Mouse (Mus musculus) limb, embryonic 11.5 days (tissue): Measurements from ENCODE around the gene Coq2. TPM values are rescaled to one million over a fixed set of nuclear protein-coding genes. Genes with fewer than 3 reads are reported as not detected.

Source experiments
- ATAC-seq: fragments of 200-750 bp; cut with Nextera tagmentation; 2 replicates; pipeline ENCODE4 v1.8.0; 2017; ENCODE audit warnings: low read depth; ENCODE audit not compliant: insufficient number of reproducible peaks, low FRiP score, low TSS enrichment
- DNase-seq: peaks from one replicate; pipeline ENCODE4 v3.0.0-alpha.2; 2015; ENCODE audit warnings: low spot score
- H3K27ac ChIP-seq: fragments of 300-500 bp; sonication (generic); replicated peaks from 2 replicates; pipeline ENCODE4 v1.5.1; 2014; ENCODE audit warnings: low read depth, mild to moderate bottlenecking, low read length
- H3K27me3 ChIP-seq: fragments of 300-500 bp; sonication (generic); 2 replicates; pipeline ENCODE4 v1.6.1; 2014; ENCODE audit warnings: mild to moderate bottlenecking, low read length, mixed read lengths; ENCODE audit not compliant: control insufficient read depth, insufficient read depth
- H3K36me3 ChIP-seq: fragments of 300-500 bp; sonication (generic); 2 replicates; pipeline ENCODE4 v1.6.1; 2014; ENCODE audit warnings: mild to moderate bottlenecking, low read length, moderate library complexity, mixed read lengths; ENCODE audit not compliant: control insufficient read depth, insufficient read depth
- H3K4me1 ChIP-seq: fragments of 300-500 bp; sonication (generic); 2 replicates; pipeline ENCODE4 v1.6.1; 2014; ENCODE audit warnings: low read length, mixed read lengths; ENCODE audit not compliant: control insufficient read depth, insufficient read depth
- H3K4me2 ChIP-seq: fragments of 300-500 bp; sonication (generic); 2 replicates; pipeline ENCODE4 v1.6.1; 2014; ENCODE audit warnings: low read depth, mild to moderate bottlenecking, moderate library complexity; ENCODE audit not compliant: severe bottlenecking
- H3K4me3 ChIP-seq: fragments of 300-500 bp; sonication (generic); 2 replicates; pipeline ENCODE4 v1.5.1; 2014; ENCODE audit warnings: low read depth, low read length
- H3K9ac ChIP-seq: fragments of 300-500 bp; sonication (generic); 2 replicates; pipeline ENCODE4 v1.6.1; 2014; ENCODE audit warnings: mild to moderate bottlenecking, low read length
- H3K9me3 ChIP-seq: fragments of 300-500 bp; sonication (generic); 2 replicates; pipeline ENCODE4 v1.6.1; 2016; ENCODE audit warnings: low read length; ENCODE audit not compliant: control insufficient read depth
- WGBS: fragments of 180-500 bp; shearing (Covaris S2); extraction: QIAGEN DNeasy Blood & Tissue Kit; methylation state at CpG from one replicate; pipeline ENCODE4 v1.1.7; 2014; 5-methylcytosine and 5-hydroxymethylcytosine counted together
- polyA plus RNA-seq: library from polyadenylated mRNA; unstranded; fragments of >200 nt; fragmentation: Nextera tagmentation; extraction: Ambion mirVana; gene quantifications from 2 replicates; pipeline ENCODE4 v1.2.1, GENCODE M21; 2014

The Coq2 gene
- polyA plus RNA-seq, 1 experiment from 2014 or later = 62.4 TPM

DNA sequence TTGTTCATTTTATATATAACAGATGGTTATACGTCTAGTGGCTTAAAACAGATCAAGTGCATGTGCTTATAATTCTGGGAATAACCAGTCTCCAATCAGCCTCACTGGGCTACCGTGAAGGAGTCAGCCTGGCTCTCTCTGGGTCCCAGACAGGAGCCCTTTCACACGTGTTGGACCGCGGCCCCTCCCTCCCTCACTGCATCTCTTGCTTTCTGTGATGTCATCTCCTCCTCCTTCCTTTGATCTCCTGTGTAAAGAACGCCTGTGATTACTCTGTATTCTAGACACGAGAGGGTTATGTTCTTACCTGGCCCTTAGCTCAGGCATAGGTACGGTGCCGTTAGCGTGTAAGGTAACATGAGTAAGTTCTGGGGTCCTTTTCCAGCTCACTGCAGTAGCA lies 23.5 kb downstream of the Coq2 start:
- no peak for DNase-seq
- no peaks in the 10 kb centered on the region for H3K27me3 ChIP-seq
- H3K27ac ChIP-seq = no peak overlapping the region
- ATAC-seq = no peak
- peaks cover 3% of the 10 kb centered on the region; the same call in 1 of the 2 replicates for H3K36me3 ChIP-seq
- H3K4me1 ChIP-seq = no peaks in the 10 kb centered on the region
- H3K9ac ChIP-seq = no peak overlapping the region
- H3K9me3 ChIP-seq = no peaks in the 10 kb centered on the region
- no peak overlapping the region for H3K4me2 ChIP-seq
- no peak overlapping the region for H3K4me3 ChIP-seq
- 74% methylated on average over 10 of the region's 10 CpGs for WGBS

- Histone ChIP-seq H3K9ac (no peak overlapping the region), H3K9me3 (no peaks in the 10 kb centered on the region), H3K27me3 (no peaks in the 10 kb centered on the region), H3K36me3 (peaks cover 3% of the 10 kb centered on the region; the same call in 1 of the 2 replicates), H3K4me2 (no peak overlapping the region), H3K4me1 (no peaks in the 10 kb centered on the region), H3K4me3 (no peak overlapping the region), H3K27ac (no peak overlapping the region)
- no peak for DNase-seq
- ATAC-seq = no peak
- 92% methylated on average over 7 of the region's 7 CpGs for WGBS
Measured at GRCm38 (mm10) chr5:100650969-100651368, 24.0 kb downstream of the Coq2 start.

GRCm38 (mm10) chr5:100648546-100648945 lies 26.4 kb downstream of the Coq2 start:
- no peak overlapping the region for H3K9ac ChIP-seq
- H3K4me3 ChIP-seq = no peak overlapping the region
- DNase-seq (no peak), ATAC-seq (no peak)
- no peak overlapping the region for H3K27ac ChIP-seq
- no peaks in the 10 kb centered on the region for H3K9me3 ChIP-seq
- H3K36me3 ChIP-seq = no peaks in the 10 kb centered on the region
- no peaks in the 10 kb centered on the region for H3K4me1 ChIP-seq
- 38% methylated on average over 5 of the region's 6 CpGs for WGBS
- no peaks in the 10 kb centered on the region for H3K27me3 ChIP-seq
- no peak overlapping the region for H3K4me2 ChIP-seq

DNA sequence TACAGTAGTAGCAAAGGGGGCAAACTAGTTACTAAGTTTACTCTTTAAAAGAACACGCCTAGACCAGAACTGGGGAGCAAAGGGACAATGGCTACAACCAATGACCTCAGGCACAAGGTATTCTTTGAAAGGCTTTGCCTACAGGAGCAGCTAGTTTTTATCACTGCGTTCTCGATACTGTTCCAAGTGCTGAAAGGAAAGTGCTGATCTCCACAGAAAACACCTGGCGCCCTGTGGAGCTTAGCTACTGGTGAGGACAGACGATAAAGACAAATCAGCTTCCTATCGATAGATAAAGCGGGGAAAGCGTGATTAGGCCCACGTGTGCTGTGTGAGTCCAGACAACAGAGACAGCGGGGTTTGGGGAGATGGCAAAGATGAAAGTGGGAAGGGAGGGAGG lies 26.9 kb downstream of the Coq2 start:
- Histone ChIP-seq H3K4me3 (no peak overlapping the region), H3K9ac (no peak overlapping the region), H3K9me3 (no peaks in the 10 kb centered on the region), H3K4me2 (no peak overlapping the region), H3K4me1 (no peaks in the 10 kb centered on the region), H3K27ac (no peak overlapping the region), H3K36me3 (no peaks in the 10 kb centered on the region), H3K27me3 (no peaks in the 10 kb centered on the region)
- 65% methylated on average over 10 of the region's 10 CpGs for WGBS
- ATAC-seq = no peak
- DNase-seq = no peak

DNA sequence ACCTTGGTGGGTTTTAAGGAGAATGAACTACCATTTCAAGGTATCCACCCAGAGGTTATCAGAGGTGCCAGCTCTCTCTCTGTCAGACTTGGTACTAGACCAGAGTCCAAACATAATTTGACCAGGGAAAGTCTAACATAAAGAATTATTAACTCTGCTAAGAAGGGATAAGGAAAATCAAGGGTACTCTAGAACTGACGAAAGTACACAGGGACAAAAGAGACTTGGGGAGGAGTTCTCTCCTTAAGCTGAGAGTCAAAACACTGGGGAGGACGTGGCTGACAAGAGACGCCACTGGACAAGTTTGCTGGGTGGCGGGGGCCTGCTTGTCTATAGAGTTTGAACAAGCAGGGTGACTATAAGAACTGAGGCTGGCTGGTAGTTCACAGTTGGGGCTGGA lies 28.4 kb downstream of the Coq2 start:
- no peaks in the 10 kb centered on the region for H3K27me3 ChIP-seq
- no peaks in the 10 kb centered on the region for H3K4me1 ChIP-seq
- DNase-seq (no peak), ATAC-seq (no peak)
- H3K4me3 ChIP-seq = no peak overlapping the region
- H3K27ac ChIP-seq = no peak overlapping the region
- H3K9ac ChIP-seq = no peak overlapping the region
- H3K9me3 ChIP-seq = no peaks in the 10 kb centered on the region
- H3K4me2 ChIP-seq = no peak overlapping the region
- H3K36me3 ChIP-seq = no peaks in the 10 kb centered on the region
- 86% methylated on average over 4 of the region's 4 CpGs for WGBS

GRCm38 (mm10) chr5:100643991-100644535 lies 30.9 kb downstream of the Coq2 start:
- 85% methylated on average over 7 of the region's 7 CpGs for WGBS
- Histone ChIP-seq H3K9ac (no peak overlapping the region), H3K36me3 (no peaks in the 10 kb centered on the region), H3K27me3 (no peaks in the 10 kb centered on the region), H3K27ac (no peak overlapping the region), H3K4me3 (no peak overlapping the region), H3K9me3 (no peaks in the 10 kb centered on the region), H3K4me2 (no peak overlapping the region), H3K4me1 (no peaks in the 10 kb centered on the region)
- ATAC-seq (no peak), DNase-seq (no peak)

- DNase-seq = no peak
- ATAC-seq = no peak
- Histone ChIP-seq H3K27me3 (no peaks in the 10 kb centered on the region), H3K9ac (no peak overlapping the region), H3K9me3 (no peaks in the 10 kb centered on the region), H3K4me1 (no peaks in the 10 kb centered on the region), H3K36me3 (no peaks in the 10 kb centered on the region), H3K4me2 (no peak overlapping the region), H3K27ac (no peak overlapping the region), H3K4me3 (no peak overlapping the region)
- WGBS = 85% methylated on average over 12 of the region's 12 CpGs
Measured at GRCm38 (mm10) chr5:100643253-100643990, 31.5 kb downstream of the Coq2 start.

DNA sequence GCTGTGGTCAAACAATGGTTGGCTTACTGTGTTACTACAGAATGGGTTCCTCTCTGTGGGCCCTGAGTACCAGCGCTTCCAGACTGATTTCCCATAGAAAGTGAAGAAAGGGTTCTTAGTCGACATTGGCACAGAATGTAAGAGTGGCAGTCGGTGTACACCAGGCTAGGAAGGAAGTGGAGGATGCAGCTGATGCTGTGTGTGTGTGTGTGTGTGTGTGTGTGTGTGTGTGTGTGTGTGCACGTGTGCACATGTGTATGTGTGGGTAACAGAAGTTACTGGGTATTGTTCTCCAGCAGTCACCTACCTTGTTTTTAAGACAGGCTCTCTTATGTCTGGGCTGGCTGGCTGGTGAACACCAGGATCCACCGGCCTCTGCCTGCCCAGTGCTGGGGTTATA lies 32.6 kb downstream of the Coq2 start:
- Histone ChIP-seq H3K4me2 (no peak overlapping the region), H3K4me3 (no peak overlapping the region), H3K27ac (no peak overlapping the region), H3K9ac (no peak overlapping the region), H3K4me1 (no peaks in the 10 kb centered on the region), H3K27me3 (no peaks in the 10 kb centered on the region), H3K36me3 (no peaks in the 10 kb centered on the region), H3K9me3 (no peaks in the 10 kb centered on the region)
- DNase-seq = no peak
- no peak for ATAC-seq
- 87% methylated on average over 5 of the region's 5 CpGs for WGBS

- Histone ChIP-seq H3K4me2 (no peak overlapping the region), H3K9me3 (no peaks in the 10 kb centered on the region), H3K27me3 (no peaks in the 10 kb centered on the region), H3K9ac (no peak overlapping the region), H3K4me3 (no peak overlapping the region), H3K4me1 (no peaks in the 10 kb centered on the region), H3K27ac (no peak overlapping the region), H3K36me3 (no peaks in the 10 kb centered on the region)
- 88% methylated on average over 8 of the region's 8 CpGs for WGBS
- ATAC-seq (no peak), DNase-seq (no peak)
Measured at GRCm38 (mm10) chr5:100638483-100638882, 36.5 kb downstream of the Coq2 start.
